ENCODE assay signal across 7 mouse cellular contexts in genomic region chr4:99121123-99121755, GRCm38 (mm10). TPM values are rescaled to one million over a fixed set of nuclear protein-coding genes. Genes with fewer than 3 reads are reported as not detected.
DNase-seq lines count a peak whose midpoint lies in the region; ATAC-seq and TF ChIP-seq lines count a peak whose summit lies in the region.

No protein-coding gene starts in this region.

- H3K9ac ChIP-seq in lung, embryonic 15.5 days, result peak overlapping the region; percentile 89
- peak overlapping the region; percentile 99 for H3K9ac ChIP-seq in embryonic facial prominence, embryonic 13.5 days
- H3K9ac ChIP-seq in intestine, embryonic 16.5 days (ENCODE audit: low read depth, low read length), result peak overlapping the region; percentile 97

- no peak for TF ChIP-seq CTCF in olfactory bulb, adult 2 months (IDR thresholded peaks at IDR 0.05; ENCODE audit: insufficient read depth, low read depth, low read length)

- no peak for ATAC-seq in lung, embryonic 15.5 days (ENCODE audit: borderline replicate concordance, extremely low read depth, low FRiP score, low TSS enrichment)
- no peak for ATAC-seq in embryonic facial prominence, embryonic 13.5 days (ENCODE audit: insufficient number of reproducible peaks, insufficient read depth, low FRiP score, low TSS enrichment, low read depth)
- ATAC-seq in intestine, embryonic 16.5 days, result peak; percentile 39

- peaks cover 42% of the 10 kb centered on the region for H3K4me1 ChIP-seq in lung, embryonic 15.5 days
- H3K4me1 ChIP-seq in embryonic facial prominence, embryonic 13.5 days, result peaks cover 39% of the 10 kb centered on the region
- peaks cover 34% of the 10 kb centered on the region for H3K4me1 ChIP-seq in intestine, embryonic 16.5 days (ENCODE audit: control insufficient read depth, insufficient read depth, low read length)
- H3K4me1 ChIP-seq in olfactory bulb, adult 2 months (ENCODE audit: control insufficient read depth, insufficient read depth, low read length), result peaks cover 8% of the 10 kb centered on the region

- H3K36me3 ChIP-seq in lung, embryonic 15.5 days, result no peaks in the 10 kb centered on the region
- no peaks in the 10 kb centered on the region for H3K36me3 ChIP-seq in embryonic facial prominence, embryonic 13.5 days
- H3K36me3 ChIP-seq in intestine, embryonic 16.5 days (ENCODE audit: control insufficient read depth, insufficient read depth, low read length), result no peaks in the 10 kb centered on the region

- peak overlapping the region; percentile 85 for H3K4me2 ChIP-seq in lung, embryonic 15.5 days
- peak overlapping the region; percentile 77 for H3K4me2 ChIP-seq in embryonic facial prominence, embryonic 13.5 days
- peak overlapping the region; percentile 87 for H3K4me2 ChIP-seq in intestine, embryonic 16.5 days (ENCODE audit: low read depth, low read length)

- no peak for TF ChIP-seq POLR2A in olfactory bulb, adult 2 months (IDR thresholded peaks at IDR 0.05; ENCODE audit: insufficient read depth, low read depth, low read length)

- H3K9me3 ChIP-seq in lung, embryonic 15.5 days, result no peaks in the 10 kb centered on the region
- H3K9me3 ChIP-seq in embryonic facial prominence, embryonic 13.5 days, result no peaks in the 10 kb centered on the region
- H3K9me3 ChIP-seq in intestine, embryonic 16.5 days (ENCODE audit: control insufficient read depth, low read length), result no peaks in the 10 kb centered on the region

- WGBS in lung, embryonic 15.5 days, result 2% methylated on average over 17 of the region's 17 CpGs
- WGBS in embryonic facial prominence, embryonic 13.5 days, result 1% methylated on average over 17 of the region's 17 CpGs
- 5% methylated on average over 17 of the region's 17 CpGs for WGBS in intestine, embryonic 16.5 days
- 5% methylated on average over 17 of the region's 17 CpGs for WGBS in olfactory bulb, adult 2 months

- no peak overlapping the region for H3K27ac ChIP-seq in lung, embryonic 15.5 days
- peak overlapping the region; percentile 85 for H3K27ac ChIP-seq in embryonic facial prominence, embryonic 13.5 days
- peak overlapping the region; percentile 54; the same call in 1 of the 2 replicates for H3K27ac ChIP-seq in intestine, embryonic 16.5 days (ENCODE audit: low read length)
- H3K27ac ChIP-seq in olfactory bulb, adult 2 months (ENCODE audit: insufficient read depth, low read depth, low read length), result peak overlapping the region; percentile 78

- peak overlapping the region; percentile 87 for H3K4me3 ChIP-seq in lung, embryonic 15.5 days
- peak overlapping the region; percentile 96 for H3K4me3 ChIP-seq in embryonic facial prominence, embryonic 13.5 days
- peak overlapping the region; percentile 85 for H3K4me3 ChIP-seq in intestine, embryonic 16.5 days (ENCODE audit: low read length)
- peak overlapping the region; percentile 88 for H3K4me3 ChIP-seq in olfactory bulb, adult 2 months (ENCODE audit: insufficient read depth, low read depth, low read length)

- no peak for DNase-seq in lung, postnatal 25 days (ENCODE audit: low spot score)
- DNase-seq in adrenal gland, postnatal 25 days, result no peak
- no peak for DNase-seq in embryo, embryonic 10 days (ENCODE audit: low spot score)

- H3K27me3 ChIP-seq in lung, embryonic 15.5 days, result no peaks in the 10 kb centered on the region
- H3K27me3 ChIP-seq in embryonic facial prominence, embryonic 13.5 days, result no peaks in the 10 kb centered on the region
- no peaks in the 10 kb centered on the region for H3K27me3 ChIP-seq in intestine, embryonic 16.5 days (replicated peaks; ENCODE audit: control insufficient read depth, insufficient read depth, low read length)

RNA-seq across cellular contexts. Expression of gene Dock7, which starts 0.5 kb away (rescaled TPM):
- 48.7 and 50.4 TPM in 2 replicates for polyA plus RNA-seq in lung, embryonic 15.5 days (2015; fragmentation: Nextera tagmentation; extraction: Ambion mirVana)
- polyA plus RNA-seq in embryonic facial prominence, embryonic 13.5 days (2015; fragmentation: Nextera tagmentation; extraction: Ambion mirVana), result 67.4 and 77.1 TPM in 2 replicates
- polyA plus RNA-seq in intestine, embryonic 16.5 days (2015; fragmentation: Nextera tagmentation; extraction: Ambion mirVana), result 32.8 and 34.9 TPM in 2 replicates
- not detected in 2 replicates for polyA plus RNA-seq in olfactory bulb, adult 2 months (2012; ENCODE audit: insufficient read depth, insufficient read length, low replicate concordance, missing spikeins)
- total RNA-seq in adrenal gland, postnatal 25 days (2021), result 57.2 and 74.6 TPM in 2 replicates
